Mouse (Mus musculus): ENCODE data around the gene Xpo5. TPM values are rescaled to one million over a fixed set of nuclear protein-coding genes. Genes with fewer than 3 reads are reported as not detected.

Gene Xpo5
- total RNA-seq, 1 experiment: 63.2 TPM

DNA sequence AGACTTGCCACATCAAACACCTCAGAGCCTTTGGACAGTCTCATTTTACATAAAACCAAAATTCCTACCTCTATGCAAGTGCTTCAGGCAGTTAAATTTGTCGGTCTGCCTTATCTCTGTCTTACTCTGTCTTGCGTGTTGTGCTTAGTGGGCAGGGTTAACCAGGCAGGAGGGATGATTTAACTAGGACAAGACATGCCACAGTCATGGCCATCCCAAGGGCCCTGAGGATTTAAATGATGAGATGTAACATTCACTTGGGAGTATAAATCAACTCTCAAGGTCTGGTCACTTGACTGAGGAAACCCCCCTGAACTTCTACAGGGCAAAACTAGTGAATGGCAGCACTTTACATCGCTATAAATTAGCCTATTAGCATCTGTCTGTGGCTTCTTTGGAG lies 19.0 kb downstream of the Xpo5 start:
- no peak for TF ChIP-seq ZC3H11A (IDR thresholded peaks at IDR 0.05; ENCODE audit: borderline replicate concordance, low read depth, low read length)
- TF ChIP-seq MAFK (IDR thresholded peaks at IDR 0.05; ENCODE audit: insufficient read depth, low read depth, low read length): no peak
- no peak for TF ChIP-seq ZNF384 (IDR thresholded peaks at IDR 0.05; ENCODE audit: low read depth, low read length)
- H3K27ac ChIP-seq (ENCODE audit: insufficient read depth, low read depth, low read length, poor library complexity, severe bottlenecking): no peak overlapping the region
- H3K4me1 ChIP-seq (ENCODE audit: control insufficient read depth in 2 of 2, insufficient read depth in 2 of 2, low read length in 2 of 2, poor library complexity in 1 of 2): no peaks in the 10 kb centered on the region
- H3K4me3 ChIP-seq (ENCODE audit: insufficient read depth in 1 of 2, low read depth in 1 of 2, low read length in 2 of 2, poor library complexity in 1 of 2, severe bottlenecking in 1 of 2): no peak overlapping the region
- DNase-seq (ENCODE audit: low read depth, low spot score): no peak
- no peak overlapping the region for H3K9ac ChIP-seq (ENCODE audit: insufficient read depth, low read depth, low read length, poor library complexity, severe bottlenecking)
- H3K36me3 ChIP-seq (ENCODE audit: control insufficient read depth, insufficient read depth, low read length, poor library complexity, severe bottlenecking): peaks cover 68% of the 10 kb centered on the region
- no peaks in the 10 kb centered on the region for H3K9me3 ChIP-seq (ENCODE audit: control insufficient read depth, insufficient read depth, low read depth, low read length)
- in situ Hi-C loops (cut with MboI; ENCODE audit: low sequenced_read_pairs in 2 of 2, unreplicated experiment in 2 of 2): loop anchor here in 1 of 2 experiments (25.0 kb wide), 1 partner anchor 809 kb away; no protein-coding TSS in a partner anchor

DNA sequence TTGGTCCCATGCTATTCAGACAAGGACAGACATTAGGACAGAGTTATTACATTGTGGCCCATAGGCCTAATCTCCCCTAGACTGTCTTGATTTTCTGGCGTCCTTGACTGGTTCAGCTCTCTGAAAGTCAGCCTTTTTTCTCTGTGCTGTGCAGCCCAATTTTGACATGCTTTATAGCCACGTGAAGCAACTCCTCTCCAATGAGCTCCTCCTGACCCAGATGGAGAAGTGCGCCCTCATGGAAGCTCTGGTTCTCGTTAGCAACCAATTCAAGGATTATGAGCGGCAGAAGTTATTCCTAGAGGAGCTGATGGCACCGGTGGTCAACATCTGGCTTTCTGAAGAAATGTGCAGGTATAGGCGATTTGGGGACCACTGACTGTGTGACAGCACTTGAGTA lies 25.0 kb downstream of the Xpo5 start:
- peaks cover 69% of the 10 kb centered on the region for H3K36me3 ChIP-seq (ENCODE audit: control insufficient read depth, insufficient read depth, low read length, poor library complexity, severe bottlenecking)
- H3K9me3 ChIP-seq (ENCODE audit: control insufficient read depth, insufficient read depth, low read depth, low read length): no peaks in the 10 kb centered on the region
- H3K27ac ChIP-seq (ENCODE audit: insufficient read depth, low read depth, low read length, poor library complexity, severe bottlenecking): no peak overlapping the region
- H3K9ac ChIP-seq (ENCODE audit: insufficient read depth, low read depth, low read length, poor library complexity, severe bottlenecking): no peak overlapping the region
- H3K4me3 ChIP-seq (ENCODE audit: insufficient read depth in 1 of 2, low read depth in 1 of 2, low read length in 2 of 2, poor library complexity in 1 of 2, severe bottlenecking in 1 of 2): no peak overlapping the region
- no peaks in the 10 kb centered on the region for H3K4me1 ChIP-seq (ENCODE audit: control insufficient read depth in 2 of 2, insufficient read depth in 2 of 2, low read length in 2 of 2, poor library complexity in 1 of 2)
- in situ Hi-C loops (cut with MboI; ENCODE audit: low sequenced_read_pairs in 2 of 2, unreplicated experiment in 2 of 2): no loop called here
- DNase-seq (ENCODE audit: low read depth, low spot score): no peak
- TF ChIP-seq ZC3H11A (IDR thresholded peaks at IDR 0.05; ENCODE audit: borderline replicate concordance, low read depth, low read length): no peak
- no peak for TF ChIP-seq CHD2 (IDR thresholded peaks at IDR 0.05; ENCODE audit: low read depth, low read length)
- no peak for TF ChIP-seq ZNF384 (IDR thresholded peaks at IDR 0.05; ENCODE audit: low read depth, low read length)

DNA sequence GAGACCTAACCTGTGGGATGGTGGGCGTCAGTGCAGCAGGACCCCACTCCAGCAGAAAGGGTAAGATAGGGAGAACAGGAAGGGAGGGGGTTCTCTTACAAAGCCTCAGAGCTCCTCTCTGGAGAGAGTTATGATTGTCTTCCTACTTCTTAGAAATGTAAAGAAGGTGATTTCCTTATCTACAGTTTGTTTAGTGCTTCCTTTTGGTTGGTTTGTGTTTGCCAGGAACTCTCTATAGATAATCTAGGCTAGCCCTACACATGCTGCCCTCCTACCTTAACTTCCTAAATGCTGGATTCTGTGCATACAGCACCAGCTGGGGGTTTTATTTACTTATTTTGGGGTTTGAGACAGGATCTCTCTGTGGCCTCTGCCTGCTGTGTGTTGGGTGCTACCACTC lies 33.5 kb downstream of the Xpo5 start:
- DNase-seq (ENCODE audit: low read depth, low spot score): no peak
- Histone ChIP-seq H3K9ac (ENCODE audit: insufficient read depth, low read depth, low read length, poor library complexity, severe bottlenecking) (no peak overlapping the region), H3K9me3 (ENCODE audit: control insufficient read depth, insufficient read depth, low read depth, low read length) (no peaks in the 10 kb centered on the region), H3K4me1 (ENCODE audit: control insufficient read depth in 2 of 2, insufficient read depth in 2 of 2, low read length in 2 of 2, poor library complexity in 1 of 2) (no peaks in the 10 kb centered on the region), H3K27ac (ENCODE audit: insufficient read depth, low read depth, low read length, poor library complexity, severe bottlenecking) (no peak overlapping the region), H3K36me3 (ENCODE audit: control insufficient read depth, insufficient read depth, low read length, poor library complexity, severe bottlenecking) (peaks cover 68% of the 10 kb centered on the region), H3K4me3 (ENCODE audit: insufficient read depth in 1 of 2, low read depth in 1 of 2, low read length in 2 of 2, poor library complexity in 1 of 2, severe bottlenecking in 1 of 2) (no peak overlapping the region)
- TF ChIP-seq MAFK (IDR thresholded peaks at IDR 0.05; ENCODE audit: insufficient read depth, low read depth, low read length) (no peak), ZC3H11A (IDR thresholded peaks at IDR 0.05; ENCODE audit: borderline replicate concordance, low read depth, low read length) (no peak), CHD2 (IDR thresholded peaks at IDR 0.05; ENCODE audit: low read depth, low read length) (no peak), HCFC1 (IDR thresholded peaks at IDR 0.05; ENCODE audit: borderline replicate concordance, insufficient read depth, low read length) (no peak), ZNF384 (IDR thresholded peaks at IDR 0.05; ENCODE audit: low read depth, low read length) (no peak)
- in situ Hi-C loops (cut with MboI; ENCODE audit: low sequenced_read_pairs in 2 of 2, unreplicated experiment in 2 of 2): no loop called here

DNA sequence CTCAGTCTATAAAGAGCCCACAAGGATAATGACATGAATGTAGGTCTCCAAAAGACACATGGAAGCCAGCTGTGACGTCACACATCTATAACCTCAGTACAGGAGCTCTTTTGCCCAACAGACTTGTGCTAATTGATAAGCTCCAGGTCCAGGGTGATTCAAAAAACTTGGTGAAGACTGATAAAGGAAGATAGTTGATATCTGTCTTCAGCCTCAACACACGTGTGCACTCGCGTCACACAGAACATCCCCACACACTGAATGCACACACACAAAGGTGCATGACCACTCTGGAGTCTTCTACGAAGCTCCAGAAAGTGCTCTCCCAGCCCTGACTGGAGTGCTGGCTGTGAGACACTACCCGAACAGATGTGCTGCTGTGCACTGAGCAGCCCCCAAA lies 34.5 kb downstream of the Xpo5 start:
- in situ Hi-C loops (cut with MboI; ENCODE audit: low sequenced_read_pairs in 2 of 2, unreplicated experiment in 2 of 2): no loop called here
- Histone ChIP-seq H3K27ac (ENCODE audit: insufficient read depth, low read depth, low read length, poor library complexity, severe bottlenecking) (no peak overlapping the region), H3K4me1 (ENCODE audit: control insufficient read depth in 2 of 2, insufficient read depth in 2 of 2, low read length in 2 of 2, poor library complexity in 1 of 2) (peaks cover 0 to 2% of the 10 kb centered on the region in 2 experiments; a peak in 1 of 4 replicates), H3K36me3 (ENCODE audit: control insufficient read depth, insufficient read depth, low read length, poor library complexity, severe bottlenecking) (peaks cover 73% of the 10 kb centered on the region), H3K4me3 (ENCODE audit: insufficient read depth in 1 of 2, low read depth in 1 of 2, low read length in 2 of 2, poor library complexity in 1 of 2, severe bottlenecking in 1 of 2) (no peak overlapping the region), H3K9me3 (ENCODE audit: control insufficient read depth, insufficient read depth, low read depth, low read length) (no peaks in the 10 kb centered on the region), H3K9ac (ENCODE audit: insufficient read depth, low read depth, low read length, poor library complexity, severe bottlenecking) (no peak overlapping the region)
- no peak for DNase-seq (ENCODE audit: low read depth, low spot score)
- TF ChIP-seq ZC3H11A (IDR thresholded peaks at IDR 0.05; ENCODE audit: borderline replicate concordance, low read depth, low read length) (no peak), MAFK (IDR thresholded peaks at IDR 0.05; ENCODE audit: insufficient read depth, low read depth, low read length) (no peak), HCFC1 (IDR thresholded peaks at IDR 0.05; ENCODE audit: borderline replicate concordance, insufficient read depth, low read length) (no peak), CHD2 (IDR thresholded peaks at IDR 0.05; ENCODE audit: low read depth, low read length) (no peak), ZNF384 (IDR thresholded peaks at IDR 0.05; ENCODE audit: low read depth, low read length) (no peak)

DNA sequence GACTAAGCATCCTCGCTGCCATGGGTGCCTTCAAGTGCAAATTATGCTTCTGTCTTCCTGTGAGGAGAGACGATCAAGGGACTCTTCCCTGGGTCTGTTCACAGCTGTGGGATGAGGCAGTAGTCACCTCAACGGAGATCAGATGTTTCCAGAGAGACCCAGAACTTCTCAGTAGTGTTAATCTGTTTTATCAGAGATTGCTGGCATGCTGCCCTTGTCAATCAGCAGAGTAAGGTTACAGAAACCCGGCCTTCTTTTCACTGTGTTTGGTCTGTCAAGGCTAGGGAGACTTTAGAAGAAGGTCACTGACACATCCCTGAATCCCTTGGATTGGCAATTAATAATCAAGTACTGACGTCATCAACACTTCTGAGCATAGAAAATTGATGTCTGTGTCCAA lies 34.9 kb downstream of the Xpo5 start:
- TF ChIP-seq CHD2 (IDR thresholded peaks at IDR 0.05; ENCODE audit: low read depth, low read length): no peak
- no peak for TF ChIP-seq MAFK (IDR thresholded peaks at IDR 0.05; ENCODE audit: insufficient read depth, low read depth, low read length)
- no peak for TF ChIP-seq ZNF384 (IDR thresholded peaks at IDR 0.05; ENCODE audit: low read depth, low read length)
- no peak for TF ChIP-seq ZC3H11A (IDR thresholded peaks at IDR 0.05; ENCODE audit: borderline replicate concordance, low read depth, low read length)
- no peak for TF ChIP-seq HCFC1 (IDR thresholded peaks at IDR 0.05; ENCODE audit: borderline replicate concordance, insufficient read depth, low read length)
- peaks cover 0 to 2% of the 10 kb centered on the region in 2 experiments; a peak in 1 of 4 replicates for H3K4me1 ChIP-seq (ENCODE audit: control insufficient read depth in 2 of 2, insufficient read depth in 2 of 2, low read length in 2 of 2, poor library complexity in 1 of 2)
- H3K9me3 ChIP-seq (ENCODE audit: control insufficient read depth, insufficient read depth, low read depth, low read length): no peaks in the 10 kb centered on the region
- in situ Hi-C loops (cut with MboI; ENCODE audit: low sequenced_read_pairs in 2 of 2, unreplicated experiment in 2 of 2): no loop called here
- DNase-seq (ENCODE audit: low read depth, low spot score): no peak
- H3K9ac ChIP-seq (ENCODE audit: insufficient read depth, low read depth, low read length, poor library complexity, severe bottlenecking): no peak overlapping the region
- H3K4me3 ChIP-seq (ENCODE audit: insufficient read depth in 1 of 2, low read depth in 1 of 2, low read length in 2 of 2, poor library complexity in 1 of 2, severe bottlenecking in 1 of 2): no peak overlapping the region
- H3K36me3 ChIP-seq (ENCODE audit: control insufficient read depth, insufficient read depth, low read length, poor library complexity, severe bottlenecking): peaks cover 77% of the 10 kb centered on the region
- no peak overlapping the region for H3K27ac ChIP-seq (ENCODE audit: insufficient read depth, low read depth, low read length, poor library complexity, severe bottlenecking)

Data from ES-E14 (cell line).